Mouse (Mus musculus) lung, embryonic 15.5 days (tissue): Measurements from ENCODE around the gene Fam161a. TPM values are rescaled to one million over a fixed set of nuclear protein-coding genes. Genes with fewer than 3 reads are reported as not detected.

Experiments used
- ATAC-seq: fragments of 200-750 bp; cut with Nextera tagmentation; 2 replicates; pipeline ENCODE4 v1.8.0; 2017; ENCODE audit warnings: moderate number of reproducible peaks, borderline replicate concordance; ENCODE audit not compliant: low FRiP score, low TSS enrichment; ENCODE audit errors: extremely low read depth
- H3K27ac ChIP-seq: fragments of 300-500 bp; sonication (generic); 2 replicates; pipeline ENCODE4 v1.5.1; 2015; ENCODE audit warnings: moderate library complexity, mild to moderate bottlenecking, inconsistent platforms
- H3K27me3 ChIP-seq: fragments of 300-500 bp; sonication (generic); 2 replicates; pipeline ENCODE4 v1.6.1; 2015; ENCODE audit warnings: inconsistent platforms
- H3K36me3 ChIP-seq: fragments of 300-500 bp; sonication (generic); 2 replicates; pipeline ENCODE4 v1.6.1; 2015; ENCODE audit warnings: inconsistent platforms
- H3K4me1 ChIP-seq: fragments of 300-500 bp; sonication (generic); 2 replicates; pipeline ENCODE4 v1.6.1; 2015; ENCODE audit warnings: inconsistent platforms
- H3K4me2 ChIP-seq: fragments of 300-500 bp; sonication (generic); 2 replicates; pipeline ENCODE4 v1.6.1; 2015; ENCODE audit warnings: inconsistent platforms, mild to moderate bottlenecking, moderate library complexity
- H3K4me3 ChIP-seq: fragments of 300-500 bp; sonication (generic); 2 replicates; pipeline ENCODE4 v1.5.1; 2015; ENCODE audit warnings: mild to moderate bottlenecking, inconsistent platforms
- H3K9ac ChIP-seq: fragments of 300-500 bp; sonication (generic); 2 replicates; pipeline ENCODE4 v1.6.1; 2015; ENCODE audit warnings: inconsistent platforms
- H3K9me3 ChIP-seq: fragments of 300-500 bp; sonication (generic); 2 replicates; pipeline ENCODE4 v1.6.1; 2016; ENCODE audit warnings: inconsistent platforms
- WGBS: fragments of 180-500 bp; shearing (Covaris S2); methylation state at CpG from one replicate; pipeline ENCODE4 v1.1.7; 2015; 5-methylcytosine and 5-hydroxymethylcytosine counted together
- polyA plus RNA-seq: library from polyadenylated mRNA; unstranded; fragments of >200 nt; fragmentation: Nextera tagmentation; extraction: Ambion mirVana; gene quantifications from 2 replicates; pipeline ENCODE4 v1.2.1, GENCODE M21; 2015

Fam161a gene
- polyA plus RNA-seq, 1 experiment from 2014 or later, result 5.5 TPM

- Histone ChIP-seq H3K9ac (peak overlapping the region; percentile 71), H3K27ac (no peak overlapping the region), H3K9me3 (no peaks in the 10 kb centered on the region), H3K4me1 (peaks cover 15% of the 10 kb centered on the region), H3K36me3 (peaks cover 27% of the 10 kb centered on the region), H3K27me3 (no peaks in the 10 kb centered on the region), H3K4me3 (peak overlapping the region; percentile 67), H3K4me2 (peak overlapping the region; percentile 71)
- no peak for ATAC-seq
- WGBS, result 4% methylated on average over 14 of the region's 14 CpGs
Observed at GRCm38 (mm10) chr11:22991218-22991835, 16.0 kb upstream of the Fam161a start.

- no peaks in the 10 kb centered on the region for H3K27me3 ChIP-seq
- no peak overlapping the region for H3K9ac ChIP-seq
- H3K9me3 ChIP-seq, result no peaks in the 10 kb centered on the region
- H3K4me2 ChIP-seq, result no peak overlapping the region
- H3K4me1 ChIP-seq, result peaks cover 11% of the 10 kb centered on the region
- 78% methylated on average over 2 of the region's 2 CpGs for WGBS
- H3K27ac ChIP-seq, result no peak overlapping the region
- peaks cover 49% of the 10 kb centered on the region for H3K36me3 ChIP-seq
- no peak overlapping the region for H3K4me3 ChIP-seq
- ATAC-seq, result no peak
Observed at GRCm38 (mm10) chr11:22994271-22994670, 13.1 kb upstream of the Fam161a start.

- Histone ChIP-seq H3K27me3 (no peaks in the 10 kb centered on the region), H3K36me3 (peaks cover 61% of the 10 kb centered on the region), H3K9ac (no peak overlapping the region), H3K4me1 (peaks cover 11% of the 10 kb centered on the region), H3K4me3 (no peak overlapping the region), H3K9me3 (no peaks in the 10 kb centered on the region), H3K4me2 (no peak overlapping the region), H3K27ac (no peak overlapping the region)
- WGBS, result 92% methylated on average over 4 of the region's 4 CpGs
- ATAC-seq, result no peak
Observed at GRCm38 (mm10) chr11:22995461-22995860, 11.9 kb upstream of the Fam161a start.

GRCm38 (mm10) chr11:22998308-22998707 lies 9.0 kb upstream of the Fam161a start:
- no peaks in the 10 kb centered on the region for H3K9me3 ChIP-seq
- no peak overlapping the region for H3K4me2 ChIP-seq
- peaks cover 79% of the 10 kb centered on the region for H3K36me3 ChIP-seq
- WGBS, result 70% methylated on average over 1 of the region's 1 CpGs
- H3K27ac ChIP-seq, result no peak overlapping the region
- ATAC-seq, result no peak
- H3K27me3 ChIP-seq, result no peaks in the 10 kb centered on the region
- no peak overlapping the region for H3K4me3 ChIP-seq
- H3K9ac ChIP-seq, result no peak overlapping the region
- no peaks in the 10 kb centered on the region for H3K4me1 ChIP-seq

- no peaks in the 10 kb centered on the region for H3K4me1 ChIP-seq
- WGBS, result 86% methylated on average over 1 of the region's 1 CpGs
- H3K4me3 ChIP-seq, result no peak overlapping the region
- no peak overlapping the region for H3K9ac ChIP-seq
- H3K27me3 ChIP-seq, result no peaks in the 10 kb centered on the region
- peaks cover 44% of the 10 kb centered on the region for H3K36me3 ChIP-seq
- H3K4me2 ChIP-seq, result no peak overlapping the region
- H3K9me3 ChIP-seq, result no peaks in the 10 kb centered on the region
- ATAC-seq, result no peak
- H3K27ac ChIP-seq, result no peak overlapping the region
Observed at GRCm38 (mm10) chr11:23005276-23005675, 2.1 kb upstream of the Fam161a start.

- 6% methylated on average over 6 of the region's 6 CpGs for whole genome bisulfite sequencing
- peaks cover 29% of the 10 kb centered on the region for H3K36me3 ChIP-seq
- H3K4me3 ChIP-seq, result peak overlapping the region; percentile 64
- no peak overlapping the region for H3K27ac ChIP-seq
- no peaks in the 10 kb centered on the region for H3K4me1 ChIP-seq
- H3K27me3 ChIP-seq, result no peaks in the 10 kb centered on the region
- H3K4me2 ChIP-seq, result peak overlapping the region; percentile 89
- 0 out of 2 replicates have a peak, but pooled peaks have one; percentile 8 for ATAC-seq
- peak overlapping the region; percentile 71; the same call in 1 of the 2 replicates for H3K9ac ChIP-seq
- H3K9me3 ChIP-seq, result no peaks in the 10 kb centered on the region
Observed at GRCm38 (mm10) chr11:23007166-23007480, 208 bp upstream of the Fam161a start.

- Histone ChIP-seq H3K27ac (peak overlapping the region; percentile 89), H3K9me3 (no peaks in the 10 kb centered on the region)
- under 1% methylated on average over 40 of the region's 40 CpGs for WGBS
Observed at GRCm38 (mm10) chr11:23008181-23008823, 971 bp downstream of the Fam161a start.

GRCm38 (mm10) chr11:23008824-23009200 lies 1.5 kb downstream of the Fam161a start:
- H3K9ac ChIP-seq, result 0 out of 2 replicates have a peak overlapping the region, but pooled peaks have one; percentile 71
- H3K4me2 ChIP-seq, result peak overlapping the region; percentile 89
- H3K4me1 ChIP-seq, result no peaks in the 10 kb centered on the region
- H3K27ac ChIP-seq, result peak overlapping the region; percentile 89; the same call in 1 of the 2 replicates
- WGBS, result 9% methylated on average over 4 of the region's 4 CpGs
- peak overlapping the region; percentile 64 for H3K4me3 ChIP-seq
- peaks cover 17% of the 10 kb centered on the region for H3K36me3 ChIP-seq
- ATAC-seq, result no peak
- no peaks in the 10 kb centered on the region for H3K9me3 ChIP-seq
- no peaks in the 10 kb centered on the region for H3K27me3 ChIP-seq

More at GRCm38 (mm10) chr11:23008181-23008823, 971 bp downstream of the Fam161a start:
- Histone ChIP-seq H3K27me3 (no peaks in the 10 kb centered on the region), H3K9ac (peak overlapping the region; percentile 71), H3K4me3 (peak overlapping the region; percentile 64), H3K4me1 (no peaks in the 10 kb centered on the region), H3K36me3 (peaks cover 22% of the 10 kb centered on the region), H3K4me2 (peak overlapping the region; percentile 89)
- ATAC-seq, result peak; percentile 97

- no peak for ATAC-seq
- no peak overlapping the region for H3K27ac ChIP-seq
Observed at GRCm38 (mm10) chr11:23013096-23013495, 5.8 kb downstream of the Fam161a start.

GRCm38 (mm10) chr11:23013580-23014294 lies 6.4 kb downstream of the Fam161a start:
- H3K9me3 ChIP-seq, result no peaks in the 10 kb centered on the region
- no peaks in the 10 kb centered on the region for H3K36me3 ChIP-seq
- no peak for ATAC-seq
- no peak overlapping the region for H3K4me2 ChIP-seq
- H3K4me1 ChIP-seq, result no peaks in the 10 kb centered on the region
- no peak overlapping the region for H3K9ac ChIP-seq
- no peaks in the 10 kb centered on the region for H3K27me3 ChIP-seq
- 88% methylated on average over 4 of the region's 4 CpGs for WGBS
- H3K27ac ChIP-seq, result no peak overlapping the region
- no peak overlapping the region for H3K4me3 ChIP-seq

More at GRCm38 (mm10) chr11:23013096-23013495, 5.8 kb downstream of the Fam161a start:
- Histone ChIP-seq H3K9me3 (no peaks in the 10 kb centered on the region), H3K4me2 (no peak overlapping the region), H3K4me1 (no peaks in the 10 kb centered on the region), H3K4me3 (no peak overlapping the region), H3K9ac (no peak overlapping the region), H3K36me3 (no peaks in the 10 kb centered on the region), H3K27me3 (no peaks in the 10 kb centered on the region)
- WGBS, result 51% methylated on average over 1 of the region's 1 CpGs

- Histone ChIP-seq H3K4me1 (no peaks in the 10 kb centered on the region), H3K4me3 (no peak overlapping the region), H3K27ac (no peak overlapping the region), H3K9me3 (no peaks in the 10 kb centered on the region), H3K36me3 (no peaks in the 10 kb centered on the region), H3K4me2 (no peak overlapping the region), H3K9ac (no peak overlapping the region), H3K27me3 (no peaks in the 10 kb centered on the region)
- 64% methylated on average over 6 of the region's 6 CpGs for WGBS
- no peak for ATAC-seq
Observed at GRCm38 (mm10) chr11:23014996-23015395, 7.7 kb downstream of the Fam161a start.

GRCm38 (mm10) chr11:23017943-23018342 lies 10.6 kb downstream of the Fam161a start:
- Histone ChIP-seq H3K27ac (no peak overlapping the region), H3K27me3 (no peaks in the 10 kb centered on the region), H3K9me3 (no peaks in the 10 kb centered on the region), H3K4me2 (no peak overlapping the region), H3K9ac (no peak overlapping the region), H3K36me3 (no peaks in the 10 kb centered on the region), H3K4me1 (no peaks in the 10 kb centered on the region), H3K4me3 (no peak overlapping the region)
- no peak for ATAC-seq
- 87% methylated on average over 4 of the region's 4 CpGs for WGBS
